Mouse (Mus musculus) testis, postnatal 10 days (tissue): Measurements from ENCODE around the gene Lix1.
"Not testable (repeated sequence)": the region's sequence is repeated elsewhere in the genome, so short reads cannot be mapped to it uniquely, and the experiment has no call there.

ENCODE experiments used
- DNase-seq: peaks from one replicate; pipeline ENCODE4 v3.0.0; 2021; ENCODE audit warnings: low spot score

Gene Lix1

GRCm38 (mm10) chr17:17414206-17414605 lies 11.7 kb downstream of the Lix1 start:
- DNase-seq = no peak

GRCm38 (mm10) chr17:17424609-17425307 lies 22.3 kb downstream of the Lix1 start:
- no peak for DNase-seq

- DNase-seq = no peak
Observed at GRCm38 (mm10) chr17:17425308-17425813, 22.9 kb downstream of the Lix1 start.

GRCm38 (mm10) chr17:17425906-17426305 lies 23.4 kb downstream of the Lix1 start:
- DNase-seq = no peak

GRCm38 (mm10) chr17:17428888-17429287 lies 26.4 kb downstream of the Lix1 start:
- DNase-seq = no peak

- DNase-seq = no peak
Observed at GRCm38 (mm10) chr17:17433679-17434078, 31.2 kb downstream of the Lix1 start.

- no peak for DNase-seq
Observed at GRCm38 (mm10) chr17:17438576-17439191, 36.2 kb downstream of the Lix1 start.

GRCm38 (mm10) chr17:17441876-17442498 lies 39.5 kb downstream of the Lix1 start:
- no peak for DNase-seq

GRCm38 (mm10) chr17:17444297-17444886 lies 41.9 kb downstream of the Lix1 start:
- DNase-seq = no peak

- DNase-seq = no peak
Observed at GRCm38 (mm10) chr17:17446683-17447082, 44.2 kb downstream of the Lix1 start.

- DNase-seq = no peak
Observed at GRCm38 (mm10) chr17:17447821-17448220, 45.3 kb downstream of the Lix1 start.

- DNase-seq = peak; percentile 58
Observed at GRCm38 (mm10) chr17:17448737-17449440, 46.4 kb downstream of the Lix1 start.

- DNase-seq = peak; percentile 38
Observed at GRCm38 (mm10) chr17:17449441-17449770, 46.9 kb downstream of the Lix1 start.

- no peak for DNase-seq
Observed at GRCm38 (mm10) chr17:17451102-17451501, 48.6 kb downstream of the Lix1 start.

- DNase-seq = no peak
Observed at GRCm38 (mm10) chr17:17452617-17453016, 50.1 kb downstream of the Lix1 start.

- no peak for DNase-seq
Observed at GRCm38 (mm10) chr17:17454573-17454972, 52.1 kb downstream of the Lix1 start.

- no peak for DNase-seq
Observed at GRCm38 (mm10) chr17:17485789-17486188, 83.3 kb downstream of the Lix1 start.

GRCm38 (mm10) chr17:17490820-17491621 lies 88.5 kb downstream of the Lix1 start:
- DNase-seq = no peak

GRCm38 (mm10) chr17:17491622-17492001 lies 89.1 kb downstream of the Lix1 start:
- no peak for DNase-seq

GRCm38 (mm10) chr17:17492116-17492515 lies 89.6 kb downstream of the Lix1 start:
- DNase-seq = no peak

- not testable (repeated sequence) for DNase-seq
Observed at GRCm38 (mm10) chr17:17496234-17496633, 93.8 kb downstream of the Lix1 start.
